Mouse (Mus musculus): ENCODE results near the gene Kcnc4.

- TF ChIP-seq CTCF (IDR thresholded peaks at IDR 0.05; ENCODE audit: low read depth) = no peak
- TF ChIP-seq EP300 (IDR thresholded peaks at IDR 0.05; ENCODE audit: low read depth) = no peak
Observed at GRCm38 (mm10) chr3:107459196-107459772, at the start of gene Kcnc4.

All from heart, postnatal 0 days (tissue).